ENCODE assay signal across 8 mouse cellular contexts in the genomic region with DNA sequence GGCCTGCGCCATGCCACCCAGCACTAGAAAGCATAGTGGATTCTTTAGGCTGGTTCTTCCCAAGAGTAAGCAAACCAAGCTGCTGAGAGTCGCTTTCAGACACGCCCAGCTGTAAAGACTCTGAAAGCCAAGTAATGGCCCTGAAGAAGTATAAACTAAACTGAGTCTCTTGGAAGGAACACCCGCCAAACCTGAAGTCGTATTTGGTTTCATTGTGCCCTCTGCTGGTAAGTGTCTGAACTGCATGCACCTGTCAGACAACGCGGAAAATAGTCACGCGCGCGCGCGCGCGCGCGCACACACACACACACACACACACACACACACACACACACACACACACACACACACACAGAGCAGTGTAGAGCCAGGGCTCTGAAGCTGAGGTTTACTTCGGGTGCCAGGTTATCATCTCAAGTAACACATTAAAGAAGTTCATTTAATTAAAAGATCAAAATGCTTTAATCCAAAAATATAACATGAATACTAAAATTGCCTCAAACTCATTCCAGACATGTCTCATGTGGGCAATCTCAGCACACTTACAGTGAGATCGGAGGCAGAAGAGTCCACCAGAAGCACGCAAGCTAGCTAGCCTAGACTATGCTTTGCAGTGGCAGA. TPM values are rescaled to one million over a fixed set of nuclear protein-coding genes. Genes with fewer than 3 reads are reported as not detected.
DNase-seq lines count a peak whose midpoint lies in the region; ATAC-seq and TF ChIP-seq lines count a peak whose summit lies in the region.

No protein-coding gene starts in this region.

- no peak overlapping the region for H3K9ac ChIP-seq in liver, embryonic 14.5 days (replicated peaks)
- H3K9ac ChIP-seq in neural tube, embryonic 11.5 days (ENCODE audit: low read length) = no peak overlapping the region

- H3K4me1 ChIP-seq in liver, embryonic 14.5 days (replicated peaks; ENCODE audit: control insufficient read depth in 2 of 2, insufficient read depth in 2 of 2, low read length in 1 of 2) = peaks cover 4 to 12% of the 10 kb centered on the region in 2 experiments
- H3K4me1 ChIP-seq in neural tube, embryonic 11.5 days (ENCODE audit: control insufficient read depth, insufficient read depth, low read length) = peaks cover 4% of the 10 kb centered on the region

- H3K27ac ChIP-seq in liver, embryonic 14.5 days = no peak overlapping the region
- H3K27ac ChIP-seq in neural tube, embryonic 11.5 days (ENCODE audit: low read depth, low read length) = no peak overlapping the region

- TF ChIP-seq EP300 in liver, embryonic 14.5 days (IDR thresholded peaks at IDR 0.05; ENCODE audit: low read depth) = no peak

- no peaks in the 10 kb centered on the region for H3K9me3 ChIP-seq in liver, embryonic 14.5 days (ENCODE audit: control insufficient read depth, low read length)
- H3K9me3 ChIP-seq in neural tube, embryonic 11.5 days (ENCODE audit: control insufficient read depth, low read length) = no peaks in the 10 kb centered on the region

- peak; percentile 79 for DNase-seq in urinary bladder, postnatal 14 days (ENCODE audit: low spot score)
- no peak for DNase-seq in urinary bladder, postnatal 10 days (ENCODE audit: low spot score)
- peak; percentile 79 to 87 for DNase-seq in cerebellum, postnatal 36 days
- peak; percentile 72 for DNase-seq in kidney, adult 9 months
- peak; percentile 40 to 53 (median 45) for DNase-seq in liver, embryonic 14.5 days (ENCODE audit: low read depth in 3 of 3, low spot score in 3 of 3)
- peak; percentile 74 for DNase-seq in neural tube, embryonic 11.5 days (ENCODE audit: low spot score)
- peak; percentile 72 for DNase-seq in telencephalon, adult 2 months (ENCODE audit: low read depth, low spot score)

- no peaks in the 10 kb centered on the region for H3K36me3 ChIP-seq in liver, embryonic 14.5 days (replicated peaks; ENCODE audit: control insufficient read depth, insufficient read depth, low read depth)
- no peaks in the 10 kb centered on the region for H3K36me3 ChIP-seq in neural tube, embryonic 11.5 days (ENCODE audit: control insufficient read depth, insufficient read depth, low read length)

- ATAC-seq in granulocyte monocyte progenitor cell, adult 5-6 weeks (replicated peaks; ENCODE audit: poor library complexity, severe bottlenecking) = peak; percentile 33
- ATAC-seq in liver, embryonic 14.5 days (ENCODE audit: insufficient read depth) = no peak
- ATAC-seq in neural tube, embryonic 11.5 days (ENCODE audit: insufficient read depth, low FRiP score, low TSS enrichment) = no peak

- no peaks in the 10 kb centered on the region for H3K27me3 ChIP-seq in liver, embryonic 14.5 days (ENCODE audit: control insufficient read depth, insufficient read depth, low read length)
- no peaks in the 10 kb centered on the region for H3K27me3 ChIP-seq in neural tube, embryonic 11.5 days (ENCODE audit: control insufficient read depth, insufficient read depth, low read length)

- 0 out of 2 replicates have a peak overlapping the region, but pooled peaks have one; percentile 5 for H3K4me2 ChIP-seq in liver, embryonic 14.5 days (ENCODE audit: low read depth)
- H3K4me2 ChIP-seq in neural tube, embryonic 11.5 days (ENCODE audit: low read depth) = no peak overlapping the region

- no peak overlapping the region for H3K4me3 ChIP-seq in liver, embryonic 14.5 days (ENCODE audit: insufficient read depth in 1 of 2, low read depth in 2 of 2, low read length in 2 of 2)
- no peak overlapping the region for H3K4me3 ChIP-seq in neural tube, embryonic 11.5 days (ENCODE audit: low read depth, low read length)

- WGBS in liver, embryonic 14.5 days (ENCODE audit: insufficient replicate concordance) = 10% methylated on average over 20 of the region's 20 CpGs
- 15% methylated on average over 20 of the region's 20 CpGs for WGBS in neural tube, embryonic 11.5 days

- TF ChIP-seq CTCF in liver, embryonic 14.5 days (IDR thresholded peaks at IDR 0.05; ENCODE audit: low read depth) = peak; percentile 86

RNA-seq across cellular contexts. Expression of a gene that starts 3.6 kb away (rescaled TPM):
- 168 and 202 TPM in 2 replicates for total RNA-seq in granulocyte monocyte progenitor cell, adult 5-6 weeks (2014; fragmentation: Nextera tagmentation)
- total RNA-seq in granulocyte monocyte progenitor cell, adult 5-6 weeks (2017) = 190 and 241 TPM in 2 replicates
- polyA plus RNA-seq in liver, embryonic 14.5 days (2012; rRNA removed) = 33.3 and 66.9 TPM in 2 replicates
- polyA plus RNA-seq in liver, embryonic 14.5 days (2014; fragmentation: Nextera tagmentation; extraction: Ambion mirVana) = 148 TPM in 2 replicates
- polyA plus RNA-seq in neural tube, embryonic 11.5 days (2014; fragmentation: Nextera tagmentation; extraction: Ambion mirVana) = 427 and 432 TPM in 2 replicates

RNA-seq across cellular contexts. Expression of a gene that starts 53.1 kb away (rescaled TPM):
- 11.1 and 19.6 TPM in 2 replicates for total RNA-seq in granulocyte monocyte progenitor cell, adult 5-6 weeks (2014; fragmentation: Nextera tagmentation)
- 26.8 and 34.4 TPM in 2 replicates for total RNA-seq in granulocyte monocyte progenitor cell, adult 5-6 weeks (2017)
- polyA plus RNA-seq in liver, embryonic 14.5 days (2012; rRNA removed) = 2.5 and 3.6 TPM in 2 replicates
- polyA plus RNA-seq in liver, embryonic 14.5 days (2014; fragmentation: Nextera tagmentation; extraction: Ambion mirVana) = 4.1 and 4.2 TPM in 2 replicates
- 11.9 and 13.6 TPM in 2 replicates for polyA plus RNA-seq in neural tube, embryonic 11.5 days (2014; fragmentation: Nextera tagmentation; extraction: Ambion mirVana)
